Mouse (Mus musculus) monocyte, adult 5-6 weeks (primary cell): ENCODE data around the gene Rhov. TPM values are rescaled to one million over a fixed set of nuclear protein-coding genes. Genes with fewer than 3 reads are reported as not detected.

ENCODE experiments used
- ATAC-seq: fragments of 153-309, 156-312 bp; replicated peaks from 2 replicates; pipeline ENCODE4 v1.8.0; 2017; ENCODE audit warnings: mild to moderate bottlenecking; ENCODE audit not compliant: low TSS enrichment, insufficient number of reproducible peaks, severe bottlenecking, poor library complexity, low FRiP score
- total RNA-seq: library from RNA; stranded (forward); fragments of 200-1000, 200-491, 200-594 nt; gene quantifications from 3 replicates; pipeline ENCODE4 v1.2.3, GENCODE M21; 2017

Gene Rhov
- total RNA-seq, 1 experiment from 2014 or later: 0.48 TPM

GRCm38 (mm10) chr2:119247904-119248303, 23.2 kb downstream of the Rhov start:
- no peak for ATAC-seq

DNA sequence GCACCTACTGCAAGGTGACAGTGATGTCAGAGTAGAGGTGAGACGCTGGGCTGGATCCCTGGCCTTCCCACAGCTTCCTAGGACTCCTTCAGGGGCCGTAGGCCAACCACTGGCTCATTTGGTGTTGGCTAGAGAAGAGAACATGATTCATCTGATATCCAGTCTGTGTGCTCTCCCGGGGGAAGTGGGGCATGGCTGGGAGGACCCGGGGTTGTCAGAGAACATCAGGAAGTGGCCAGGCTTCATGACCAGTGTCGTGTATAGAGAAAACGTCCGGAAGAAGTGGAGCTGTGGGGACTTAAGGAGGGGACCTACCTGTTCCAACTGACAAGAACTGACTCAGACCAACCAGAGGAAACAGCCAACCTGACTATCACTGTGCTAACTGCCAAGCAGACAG, 25.8 kb downstream of the Rhov start:
- ATAC-seq: no peak

DNA sequence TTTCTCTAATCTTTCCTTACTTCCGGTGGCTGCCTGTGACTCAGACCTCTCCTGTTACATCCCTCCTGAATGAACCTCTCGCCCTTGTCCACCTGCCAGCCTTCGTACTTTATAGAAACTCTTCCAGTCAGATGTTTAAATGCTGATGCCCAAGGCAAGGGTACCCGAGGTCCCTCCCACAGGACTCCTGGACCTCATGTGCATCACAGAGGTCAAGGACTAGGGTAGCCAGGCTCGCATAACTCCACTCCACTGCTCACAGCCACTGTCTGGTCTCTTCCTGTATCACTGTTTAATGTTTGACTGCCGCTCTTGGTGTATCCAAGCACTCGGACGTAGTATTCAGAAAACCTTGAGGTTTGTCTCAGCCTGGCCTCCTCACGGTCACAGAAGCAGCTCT, 28.5 kb downstream of the Rhov start:
- ATAC-seq: no peak

DNA sequence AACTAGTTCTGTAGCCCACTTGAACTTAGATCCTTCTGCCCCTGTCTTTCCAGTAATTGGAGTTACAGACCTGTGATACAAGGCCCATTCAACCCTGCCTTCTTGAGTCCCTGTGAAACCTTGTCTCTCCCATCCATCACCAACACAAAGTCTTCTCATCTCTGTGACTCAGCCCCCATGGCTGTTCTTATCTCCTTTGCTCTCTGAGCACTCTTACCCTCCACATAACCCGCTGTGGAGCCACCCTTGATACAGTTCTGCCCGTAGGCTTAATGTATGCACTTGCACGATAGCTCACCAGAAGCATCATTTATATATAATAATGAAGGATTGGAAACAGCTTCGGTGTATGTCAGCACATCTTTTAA, 30.3 kb downstream of the Rhov start:
- no peak for ATAC-seq

GRCm38 (mm10) chr2:119240075-119240818, 30.8 kb downstream of the Rhov start:
- ATAC-seq: no peak

- ATAC-seq: no peak
These were observed 32.4 kb downstream of the Rhov start for GRCm38 (mm10) chr2:119238671-119239070.

GRCm38 (mm10) chr2:119237871-119238220, 33.2 kb downstream of the Rhov start:
- ATAC-seq: no peak

DNA sequence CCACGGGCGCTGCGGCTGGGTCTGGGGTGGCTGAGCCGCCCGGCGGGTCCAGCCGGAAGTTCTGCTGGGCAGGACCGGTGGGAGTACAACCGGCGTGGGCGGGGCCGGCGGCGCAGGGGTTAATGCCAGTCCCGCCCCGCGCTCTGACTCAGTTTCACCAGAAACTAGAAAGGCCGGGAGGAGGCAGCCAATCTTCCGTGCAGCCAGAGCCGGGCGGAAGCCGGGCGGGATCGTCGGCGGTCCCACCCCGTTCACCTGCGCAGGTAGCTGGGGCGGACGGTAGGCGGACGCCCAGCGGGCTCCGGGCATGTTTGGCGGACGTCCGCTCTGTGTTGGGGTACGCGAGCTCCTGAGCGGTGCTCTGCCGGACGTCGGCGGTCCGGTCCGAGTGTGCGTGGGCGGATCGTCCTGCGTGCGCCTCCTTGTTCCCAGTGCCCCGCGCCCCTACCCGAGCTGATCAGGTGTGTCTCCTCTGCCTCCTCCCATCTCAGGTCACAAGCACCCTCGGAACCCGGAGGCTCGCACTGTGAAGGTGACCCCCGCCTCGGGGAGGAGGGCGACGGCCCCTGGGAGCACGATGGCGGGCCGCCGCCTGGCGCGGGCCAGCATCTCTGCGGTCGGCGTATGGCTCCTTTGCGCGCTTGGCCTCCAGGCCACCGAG, 33.7 kb downstream of the Rhov start, which contains the start of gene Spint1:
Spint1 (plus strand) TSS at position 153 of the 661 bp plus-strand sequence.
- no peak for ATAC-seq

DNA sequence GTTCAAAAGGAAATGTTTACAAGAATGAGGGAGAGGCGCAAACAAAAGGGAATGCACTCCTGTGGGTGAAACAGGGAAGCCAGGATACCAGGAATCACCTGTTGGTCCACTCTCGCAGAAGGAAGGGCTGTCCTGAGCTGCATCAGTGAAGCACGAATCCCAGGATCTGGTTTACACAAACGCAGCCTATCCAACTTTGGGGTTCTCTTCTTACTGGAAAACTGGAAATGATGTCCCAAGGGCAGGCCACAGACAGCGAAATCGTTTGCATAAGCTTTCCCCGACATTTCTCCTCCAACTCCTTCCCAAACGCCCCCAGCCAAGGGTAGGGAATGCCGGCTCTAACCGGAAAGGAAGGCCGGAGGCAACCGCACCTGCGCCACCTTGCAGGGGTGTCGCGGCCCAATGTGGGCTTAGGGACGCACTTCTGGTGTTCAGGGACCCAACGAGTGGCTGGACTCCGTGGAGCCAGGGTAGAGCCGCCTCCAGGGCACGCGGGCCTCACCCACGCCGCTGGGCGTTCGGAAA, 34.3 kb downstream of the Rhov start:
- ATAC-seq: no peak

- no peak for ATAC-seq
These were observed 41.0 kb downstream of the Rhov start, which contains the start of gene Ppp1r14d for GRCm38 (mm10) chr2:119229775-119230704. TSS of gene Ppp1r14d (minus strand) at chr2:119229906.

Other genes with a start within 250 kb of the Rhov start
- gene Ccdc32, start 241.9 kb downstream of the Rhov start, total RNA-seq: 11.1 to 22.1 TPM (median 15.6 TPM) in 3 replicates
- 3.7 to 5.5 TPM (median 4.3 TPM) in 3 replicates for gene Rpusd2, start 236.5 kb downstream of the Rhov start, total RNA-seq
- 2.5 to 4.6 TPM (median 2.6 TPM) in 3 replicates for gene Knl1, start 224.2 kb downstream of the Rhov start, total RNA-seq
- gene Rad51, start 158.5 kb downstream of the Rhov start, total RNA-seq: 0.53 to 2.4 TPM (median 2.3 TPM) in 3 replicates
- gene Rmdn3, start 114.2 kb downstream of the Rhov start, total RNA-seq: 22.5 to 29.1 TPM (median 25.2 TPM) in 3 replicates
- 3.9 TPM in 1 of 3 replicates, not detected in the others for gene Gchfr, start 103.5 kb downstream of the Rhov start, total RNA-seq
- 0.43 to 0.97 TPM in 2 of 3 replicates, not detected in the other for gene Gm14137, start 96.8 kb downstream of the Rhov start, total RNA-seq
- 8.2 to 38.8 TPM (median 16.5 TPM) in 3 replicates for gene Zfyve19, start 62.7 kb downstream of the Rhov start, total RNA-seq
- gene Dnajc17, start 62.5 kb downstream of the Rhov start, total RNA-seq: 35.4 to 53.6 TPM (median 46.3 TPM) in 3 replicates
- gene Ppp1r14d, start 41.4 kb downstream of the Rhov start, total RNA-seq: not detected in 3 replicates
- 1.5 TPM in 1 of 3 replicates, not detected in the others for gene Spint1, start 33.9 kb downstream of the Rhov start, total RNA-seq
- gene Vps18, start 17.5 kb upstream of the Rhov start, total RNA-seq: 20.7 to 33.0 TPM (median 21.1 TPM) in 3 replicates
- 0.19 to 0.85 TPM in 2 of 3 replicates, not detected in the other for gene Dll4, start 54.5 kb upstream of the Rhov start, total RNA-seq
- 0.49 TPM in 1 of 3 replicates, not detected in the others for gene Chac1, start 80.0 kb upstream of the Rhov start, total RNA-seq
- gene Ino80, start 206.4 kb upstream of the Rhov start, total RNA-seq: 22.7 to 34.4 TPM (median 24.8 TPM) in 3 replicates